Mouse (Mus musculus) CH12.LX (cell line): Measurements from ENCODE around the gene Has3. TPM values are rescaled to one million over a fixed set of nuclear protein-coding genes. Genes with fewer than 3 reads are reported as not detected.

Source experiments
- DNase-seq: peaks from one replicate; pipeline ENCODE4 v3.0.0-alpha.2; 2013; ENCODE audit errors: extremely low read depth
- H3K27ac ChIP-seq: 2 replicates; pipeline ENCODE4 v1.5.1; 2012; ENCODE audit warnings: low read depth, mild to moderate bottlenecking, control low read depth, moderate library complexity; ENCODE audit not compliant: insufficient read depth
- H3K27me3 ChIP-seq: replicated peaks from 2 replicates; pipeline ENCODE3; 2012; ENCODE audit warnings: inconsistent platforms
- H3K36me3 ChIP-seq, 2 experiments: replicated peaks in 1 of 2; 2 replicates each; pipeline versions ENCODE3 to v1.6.1; 2012; ENCODE audit warnings: inconsistent platforms in 1 of 2, low read length in 1 of 2, mild to moderate bottlenecking in 1 of 2, mixed read lengths in 1 of 2, moderate library complexity in 1 of 2; ENCODE audit not compliant: control insufficient read depth in 1 of 2, insufficient read depth in 1 of 2
- H3K4me1 ChIP-seq, 2 experiments: 2 replicates each; pipeline ENCODE4 v1.6.1; 2012; ENCODE audit warnings: inconsistent platforms in 1 of 2, moderate library complexity in 1 of 2; ENCODE audit not compliant: insufficient read depth in 2 of 2, control insufficient read depth in 1 of 2
- H3K4me2 ChIP-seq: 2 replicates; pipeline ENCODE4 v1.6.1; 2012; ENCODE audit warnings: low read depth, mild to moderate bottlenecking, control low read depth; ENCODE audit not compliant: poor library complexity, insufficient read depth, severe bottlenecking
- H3K4me3 ChIP-seq, 3 experiments: fragments of 150-350 bp in 1 of 3; sonication (generic) in 1 of 3; replicated peaks in 1 of 3; 2 replicates each; pipeline versions ENCODE3 to v1.5.1; 2011 to 2012; ENCODE audit warnings: low read depth in 2 of 3, low read length in 2 of 3, mild to moderate bottlenecking in 2 of 3, moderate library complexity in 2 of 3, control low read depth in 1 of 3, improper control_type of control experiment in 1 of 3, inconsistent platforms in 1 of 3, mixed read lengths in 1 of 3; ENCODE audit not compliant: poor library complexity in 1 of 3
- H3K79me2 ChIP-seq: replicated peaks from 2 replicates; pipeline ENCODE4 v1.6.1; 2012; ENCODE audit warnings: mild to moderate bottlenecking, moderate library complexity; ENCODE audit not compliant: control insufficient read depth, poor library complexity, insufficient read depth, severe bottlenecking; ENCODE audit errors: extremely low read depth
- H3K9ac ChIP-seq: 2 replicates; pipeline ENCODE4 v1.6.1; 2012; ENCODE audit warnings: low read depth, mild to moderate bottlenecking, control low read depth, moderate library complexity; ENCODE audit not compliant: insufficient read depth
- H3K9me3 ChIP-seq: replicated peaks from 2 replicates; pipeline ENCODE3; 2012; ENCODE audit warnings: low read length, inconsistent platforms, mixed read lengths
- BHLHE40 ChIP-seq: IDR thresholded peaks from 2 replicates; pipeline ENCODE4 v1.6.1; 2011; ENCODE audit warnings: mild to moderate bottlenecking, low read depth, low read length, improper control_type of control experiment
- CHD2 ChIP-seq: IDR thresholded peaks from 2 replicates; pipeline ENCODE4 v1.6.1; 2011; ENCODE audit warnings: low read length, improper control_type of control experiment
- EP300 ChIP-seq: IDR thresholded peaks from 2 replicates; pipeline ENCODE4 v1.6.1; 2011; ENCODE audit warnings: low read length, improper control_type of control experiment
- ETS1 ChIP-seq: conservative IDR thresholded peaks from 2 replicates; pipeline ENCODE4 v1.6.1; 2012; ENCODE audit warnings: low read depth, mild to moderate bottlenecking, inconsistent platforms, low read length, improper control_type of control experiment, moderate library complexity
- GABPA ChIP-seq: IDR thresholded peaks from 2 replicates; pipeline ENCODE4 v1.6.1; 2012; ENCODE audit warnings: low read depth, low read length, improper control_type of control experiment, inconsistent platforms; ENCODE audit not compliant: insufficient replicate concordance
- HCFC1 ChIP-seq: IDR thresholded peaks from 2 replicates; pipeline ENCODE4 v1.6.1; 2012; ENCODE audit warnings: low read depth, mild to moderate bottlenecking, inconsistent platforms, low read length, improper control_type of control experiment
- IRF4 ChIP-seq: IDR thresholded peaks from 2 replicates; pipeline ENCODE4 v1.6.1; 2014; ENCODE audit warnings: low read depth, mild to moderate bottlenecking, inconsistent platforms, low read length, improper control_type of control experiment
- JUN ChIP-seq: IDR thresholded peaks from 2 replicates; pipeline ENCODE4 v1.6.1; 2011; ENCODE audit warnings: low read depth, mild to moderate bottlenecking, low read length, improper control_type of control experiment, moderate library complexity; ENCODE audit not compliant: insufficient read depth
- MAFK ChIP-seq: IDR thresholded peaks from 2 replicates; pipeline ENCODE4 v1.6.1; 2011; ENCODE audit warnings: low read length, improper control_type of control experiment; ENCODE audit not compliant: insufficient replicate concordance
- NELFE ChIP-seq: IDR thresholded peaks from 2 replicates; pipeline ENCODE4 v1.6.1; 2011; ENCODE audit warnings: low read depth, low read length, improper control_type of control experiment
- NRF1 ChIP-seq: IDR thresholded peaks from 2 replicates; pipeline ENCODE4 v1.6.1; 2014; ENCODE audit warnings: low read depth, mild to moderate bottlenecking, inconsistent platforms, low read length, improper control_type of control experiment, moderate library complexity
- RAD21 ChIP-seq: IDR thresholded peaks from 2 replicates; pipeline ENCODE4 v1.6.1; 2011; ENCODE audit warnings: low read depth, mild to moderate bottlenecking, low read length, improper control_type of control experiment, moderate library complexity
- RCOR1 ChIP-seq: conservative IDR thresholded peaks from 2 replicates; pipeline ENCODE4 v1.6.1; 2012; ENCODE audit warnings: low read depth, mild to moderate bottlenecking, inconsistent platforms, low read length, improper control_type of control experiment
- ZKSCAN1 ChIP-seq: IDR thresholded peaks from 2 replicates; pipeline ENCODE4 v1.6.1; 2012; ENCODE audit warnings: low read depth, inconsistent platforms, low read length, improper control_type of control experiment, borderline replicate concordance
- ZMIZ1 ChIP-seq: IDR thresholded peaks from 2 replicates; pipeline ENCODE4 v1.6.1; 2012; ENCODE audit warnings: low read depth, mild to moderate bottlenecking, inconsistent platforms, low read length, improper control_type of control experiment
- dilution Hi-C: fragments of 300-500 bp; cut with MboI; formaldehyde crosslinking; loops from 2 replicates; pipeline ENCODE4 v1.14.3; 2020; ENCODE audit warnings: low sequenced_read_pairs; ENCODE audit not compliant: extremely low pct_unique_long_range_greater_than_20kb, extremely low pct_ligation_motif_present
- in situ Hi-C: fragments of 300-500 bp; cut with MboI; formaldehyde crosslinking; loops from 3 replicates; pipeline ENCODE4 v1.14.3; 2019; ENCODE audit warnings: low sequenced_read_pairs, low pct_ligation_motif_present, low pct_unique_long_range_greater_than_20kb, mixed read lengths
- polyA plus RNA-seq: library from polyadenylated mRNA; unstranded; fragments of >175 nt; gene quantifications from 2 replicates; pipeline ENCODE4 v1.2.1, GENCODE M21; 2012; ENCODE audit warnings: low read depth; ENCODE audit not compliant: insufficient read length
- total RNA-seq, 2 experiments: library from RNA; depleted of rRNA; stranded (reverse); fragments of 300-350 nt in 1 of 2; fragments of >200 nt in 1 of 2; gene quantifications; 2 replicates each; pipeline ENCODE4 v1.2.3; 2012 to 2014

The Has3 gene
- total and polyA plus RNA-seq, 3 experiments = 0.29 to 3.7 TPM; not detected in 1

DNA sequence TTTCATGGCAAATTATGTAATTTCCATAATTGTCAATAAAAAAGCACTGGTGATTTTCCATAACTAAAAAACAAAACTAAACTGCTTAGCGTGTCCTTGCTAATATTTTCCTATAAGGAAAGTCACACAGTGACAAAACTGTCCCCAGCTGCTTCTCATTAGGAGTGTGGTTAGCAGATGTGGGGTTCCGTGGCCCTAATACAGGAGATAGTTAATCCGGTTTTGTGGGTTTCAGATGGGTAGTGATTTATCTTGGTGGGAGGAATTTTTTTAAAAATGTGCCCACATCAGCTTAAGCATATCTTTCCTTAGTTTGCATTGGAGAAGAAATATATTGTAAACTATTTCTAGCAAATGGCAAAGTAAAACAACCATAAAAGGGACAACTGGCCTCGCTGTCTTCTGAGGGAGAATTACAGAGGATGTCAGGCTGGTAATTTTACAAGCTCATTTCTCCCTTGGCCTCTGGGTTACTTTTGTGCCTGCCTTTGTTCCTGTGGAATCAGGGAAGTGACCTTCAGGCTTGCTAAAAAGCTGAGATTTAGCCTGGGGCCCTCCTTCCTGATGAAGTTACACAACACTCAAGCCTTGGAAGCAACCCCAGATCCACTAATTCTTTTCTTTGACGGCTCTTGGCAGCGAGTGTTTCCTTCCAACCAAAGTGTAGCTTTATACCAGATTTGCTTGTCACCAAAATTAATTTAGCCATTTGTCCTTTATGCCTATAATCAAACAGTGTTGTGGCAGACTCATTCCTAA is 59.3 kb downstream of the Has3 start:
- dilution Hi-C loops = no loop called here
- no peaks in the 10 kb centered on the region for H3K9me3 ChIP-seq
- no peak overlapping the region for H3K9ac ChIP-seq
- TF ChIP-seq ETS1 (peak; percentile 43), EP300 (peak; percentile 50), HCFC1 (no peak), MAFK (0 out of 2 replicates have a peak, but pooled peaks have one; percentile 26)
- TF ChIP-seq, all 38 proteins: peak for 3
- H3K4me1 ChIP-seq = peaks cover 0 to 3% of the 10 kb centered on the region in 2 experiments; a peak in 1 of 4 replicates
- DNase-seq = no peak
- no peak overlapping the region for H3K4me2 ChIP-seq
- no peak overlapping the region for H3K4me3 ChIP-seq
- peaks cover 0 to 10% of the 10 kb centered on the region in 2 experiments for H3K36me3 ChIP-seq
- no peak overlapping the region for H3K27ac ChIP-seq
- H3K27me3 ChIP-seq = no peaks in the 10 kb centered on the region
- in situ Hi-C loops = no loop called here
- no peaks in the 10 kb centered on the region for H3K79me2 ChIP-seq

DNA sequence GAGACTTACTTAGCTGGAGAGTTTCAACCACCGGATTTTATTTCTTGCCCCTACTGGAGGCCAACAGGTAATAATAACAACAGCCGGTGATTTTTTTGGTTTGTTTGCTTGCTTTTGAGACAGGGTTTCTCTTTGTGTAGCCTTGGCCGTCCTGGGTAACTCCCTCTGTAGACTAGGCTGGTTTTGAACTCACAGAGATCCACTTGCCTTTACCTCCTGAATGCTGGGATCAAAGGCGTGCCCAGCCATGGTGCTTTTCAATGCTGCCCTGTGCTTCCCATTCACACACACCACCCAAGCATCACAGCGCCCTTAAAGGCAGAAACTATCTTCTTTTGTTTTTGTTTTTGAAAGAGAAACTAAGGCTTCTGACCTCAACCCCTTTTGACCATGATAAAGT is 59.9 kb downstream of the Has3 start:
- in situ Hi-C loops (no loop called here), dilution Hi-C loops (no loop called here)
- DNase-seq = no peak
- no peak for TF ChIP-seq CHD2
- TF ChIP-seq RAD21 = no peak
- Histone ChIP-seq H3K27me3 (no peaks in the 10 kb centered on the region), H3K4me1 (peaks cover 0 to 3% of the 10 kb centered on the region in 2 experiments; a peak in 1 of 4 replicates), H3K27ac (no peak overlapping the region), H3K4me2 (no peak overlapping the region), H3K9ac (no peak overlapping the region), H3K36me3 (peaks cover 0 to 4% of the 10 kb centered on the region in 2 experiments), H3K9me3 (no peaks in the 10 kb centered on the region), H3K4me3 (no peak overlapping the region), H3K79me2 (no peaks in the 10 kb centered on the region)

DNA sequence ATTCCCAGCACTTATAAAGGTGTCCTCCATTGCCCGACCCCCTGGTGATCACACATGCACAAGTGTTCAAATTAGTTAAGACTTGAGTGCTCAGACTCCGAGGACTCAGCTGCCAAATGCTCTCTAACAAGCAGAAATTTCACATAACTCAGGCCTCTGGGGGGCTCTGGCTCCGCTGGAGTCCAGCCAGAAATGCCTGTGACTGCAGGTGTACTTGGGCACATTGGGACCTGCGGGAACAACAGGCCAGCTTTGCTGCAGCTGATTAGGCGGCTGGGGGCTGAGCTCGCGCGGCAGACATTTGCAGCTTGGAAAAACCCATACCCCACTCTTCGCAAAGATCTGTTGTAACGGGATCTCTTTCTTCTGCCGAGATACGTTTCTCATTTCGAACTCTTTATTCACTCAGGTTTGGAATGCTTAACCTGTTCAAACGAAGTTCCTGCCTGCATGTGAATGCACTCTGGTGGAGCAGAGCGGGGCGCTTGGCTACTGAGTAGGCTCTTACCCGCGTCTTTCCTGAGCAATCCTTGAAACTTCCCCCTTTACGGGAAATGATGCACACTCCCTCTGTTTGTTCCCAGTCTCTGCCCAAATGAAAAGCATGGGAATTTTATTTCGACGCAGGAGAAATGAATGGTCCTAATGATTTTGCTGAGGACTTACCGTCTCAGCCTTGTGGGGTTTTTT is 62.5 kb downstream of the Has3 start:
- dilution Hi-C loops = no loop called here
- Histone ChIP-seq H3K27ac (no peak overlapping the region), H3K9ac (no peak overlapping the region), H3K4me2 (no peak overlapping the region), H3K79me2 (no peaks in the 10 kb centered on the region), H3K36me3 (no peaks in the 10 kb centered on the region), H3K4me1 (peaks cover 4 to 14% of the 10 kb centered on the region in 2 experiments)
- DNase-seq = no peak
- TF ChIP-seq BHLHE40 (no peak), JUN (no peak), IRF4 (no peak), GABPA (no peak), ZKSCAN1 (no peak), RCOR1 (no peak), NELFE (no peak), NRF1 (no peak), ZMIZ1 (no peak)
- TF ChIP-seq, all 38 proteins: peak for 0
- no peak overlapping the region for H3K4me3 ChIP-seq
- no peaks in the 10 kb centered on the region for H3K9me3 ChIP-seq
- in situ Hi-C loops = no loop called here
- no peaks in the 10 kb centered on the region for H3K27me3 ChIP-seq
